Mouse (Mus musculus): ENCODE results near the gene Prr23a2.

- no peak for TF ChIP-seq TCF12 (IDR thresholded peaks at IDR 0.05; ENCODE audit: insufficient read depth, poor library complexity, severe bottlenecking)
- no peak for TF ChIP-seq POLR2A (IDR thresholded peaks at IDR 0.05; ENCODE audit: insufficient read length, low read depth)
- no peak for TF ChIP-seq E2F4 (IDR thresholded peaks at IDR 0.05; ENCODE audit: insufficient read depth)
- no peak for TF ChIP-seq CEBPB (IDR thresholded peaks at IDR 0.05; ENCODE audit: insufficient read depth, poor library complexity, severe bottlenecking)
- no peak for TF ChIP-seq MYOG (IDR thresholded peaks at IDR 0.05; ENCODE audit: control insufficient read depth in 1 of 3, insufficient read depth in 1 of 3, insufficient read length in 2 of 3, low read depth in 2 of 3)
- TF ChIP-seq MAX (IDR thresholded peaks at IDR 0.05; ENCODE audit: low read depth): no peak
- no peak for TF ChIP-seq USF1 (IDR thresholded peaks at IDR 0.05; ENCODE audit: low read depth)
Observed at GRCm38 (mm10) chr9:98818971-98819370, 37.3 kb upstream of the Prr23a2 start.
